Mouse (Mus musculus) myocyte (in vitro differentiated cells): ENCODE data around the gene Socs7. TPM values are rescaled to one million over a fixed set of nuclear protein-coding genes. Genes with fewer than 3 reads are reported as not detected.
A peak's percentile ranks its signal among the peaks of the same experiment; 100 is the strongest.

Experiments used
- H3K27me3 ChIP-seq: one replicate; pipeline ENCODE4 v1.6.1; 2011; ENCODE audit not compliant: control insufficient read depth, insufficient read depth, insufficient read length
- H3K36me3 ChIP-seq: one replicate; pipeline ENCODE4 v1.6.1; 2011; ENCODE audit not compliant: control insufficient read depth, insufficient read depth
- H3K4me2 ChIP-seq: one replicate; pipeline ENCODE4 v1.6.1; 2011; ENCODE audit warnings: low read depth, control low read depth
- H3K4me3 ChIP-seq: one replicate; pipeline ENCODE4 v1.5.1; 2011; ENCODE audit warnings: mild to moderate bottlenecking, control low read depth, moderate library complexity
- H3K79me2 ChIP-seq: one replicate; pipeline ENCODE4 v1.6.1; 2011; ENCODE audit not compliant: control insufficient read depth, insufficient read depth
- H3ac ChIP-seq: one replicate; pipeline ENCODE4 v1.6.1; 2011; ENCODE audit not compliant: control insufficient read depth, insufficient read length
- CEBPB ChIP-seq: IDR thresholded peaks from 2 replicates; pipeline ENCODE4 v1.6.1; 2011; ENCODE audit warnings: mild to moderate bottlenecking, moderate library complexity; ENCODE audit not compliant: poor library complexity, insufficient read depth, severe bottlenecking
- E2F4 ChIP-seq: IDR thresholded peaks from one replicate; pipeline ENCODE4 v1.6.1; 2011; ENCODE audit warnings: mild to moderate bottlenecking, control low read depth, moderate library complexity; ENCODE audit not compliant: insufficient read depth
- MAX ChIP-seq: IDR thresholded peaks from one replicate; pipeline ENCODE4 v1.6.1; 2011; ENCODE audit warnings: low read depth, mild to moderate bottlenecking, control low read depth
- MYOD1 ChIP-seq, 3 experiments: IDR thresholded peaks; one replicate each; pipeline ENCODE4 v1.6.1; 2011; ENCODE audit warnings: control low read depth in 2 of 3, low read depth in 2 of 3, mild to moderate bottlenecking in 2 of 3, moderate library complexity in 1 of 3; ENCODE audit not compliant: insufficient read length in 2 of 3, control insufficient read depth in 1 of 3
- MYOG ChIP-seq, 3 experiments: IDR thresholded peaks; one replicate each; pipeline ENCODE4 v1.6.1; 2011; ENCODE audit warnings: control low read depth in 2 of 3, low read depth in 2 of 3, mild to moderate bottlenecking in 2 of 3; ENCODE audit not compliant: insufficient read length in 2 of 3, control insufficient read depth in 1 of 3, insufficient read depth in 1 of 3
- POLR2A ChIP-seq: IDR thresholded peaks from one replicate; pipeline ENCODE4 v1.6.1; 2011; ENCODE audit warnings: low read depth, mild to moderate bottlenecking, control low read depth, moderate library complexity; ENCODE audit not compliant: insufficient read length
- POLR2AphosphoS2 ChIP-seq: IDR thresholded peaks from one replicate; pipeline ENCODE4 v1.6.1; 2011; ENCODE audit warnings: low read depth, control low read depth; ENCODE audit not compliant: insufficient read length
- REST ChIP-seq: IDR thresholded peaks from one replicate; pipeline ENCODE4 v1.6.1; 2011; ENCODE audit warnings: mild to moderate bottlenecking, control low read depth, moderate library complexity; ENCODE audit not compliant: insufficient read depth, insufficient read length
- SRF ChIP-seq: IDR thresholded peaks from one replicate; pipeline ENCODE4 v1.6.1; 2011; ENCODE audit warnings: low read depth; ENCODE audit not compliant: control insufficient read depth, insufficient read length
- TCF12 ChIP-seq: IDR thresholded peaks from one replicate; pipeline ENCODE4 v1.6.1; 2011; ENCODE audit warnings: mild to moderate bottlenecking, control low read depth; ENCODE audit not compliant: poor library complexity, insufficient read depth, severe bottlenecking
- TCF3 ChIP-seq: IDR thresholded peaks from one replicate; pipeline ENCODE4 v1.6.1; 2011; ENCODE audit warnings: low read depth, control low read depth; ENCODE audit not compliant: insufficient read length
- USF1 ChIP-seq: IDR thresholded peaks from one replicate; pipeline ENCODE4 v1.6.1; 2011; ENCODE audit warnings: low read depth, mild to moderate bottlenecking, control low read depth, moderate library complexity
- polyA plus RNA-seq: library from polyadenylated mRNA; unstranded; fragments of >200 nt; fragmentation: generic; extraction: Trizol; gene quantifications from one replicate; pipeline ENCODE4 v1.2.1, GENCODE M21; 2012; ENCODE audit warnings: missing spikeins

Gene Socs7
- polyA plus RNA-seq, 1 experiment = 19.8 TPM

GRCm38 (mm10) chr11:97441036-97441657 lies 78.8 kb downstream of the Socs7 start:
- Histone ChIP-seq H3K79me2 (peaks cover 55% of the 10 kb centered on the region), H3ac (peak overlapping the region; percentile 58), H3K27me3 (no peaks in the 10 kb centered on the region), H3K4me2 (peak overlapping the region; percentile 75), H3K36me3 (no peaks in the 10 kb centered on the region), H3K4me3 (peak overlapping the region; percentile 29)
- TF ChIP-seq POLR2A (peak; percentile 39), CEBPB (no peak), MYOD1 (IDR thresholded peaks at IDR 0.05; ENCODE audit: control insufficient read depth in 1 of 3, insufficient read length in 2 of 3, low read depth in 2 of 3) (peak in 1 of 3 experiments; percentile 13)

- Histone ChIP-seq H3K36me3 (peaks cover 3% of the 10 kb centered on the region), H3ac (no peak overlapping the region), H3K4me2 (peak overlapping the region; percentile 75), H3K4me3 (peak overlapping the region; percentile 29), H3K79me2 (peaks cover 50% of the 10 kb centered on the region), H3K27me3 (no peaks in the 10 kb centered on the region)
- peak; percentile 22 for TF ChIP-seq TCF12
- TF ChIP-seq MYOD1 (IDR thresholded peaks at IDR 0.05; ENCODE audit: control insufficient read depth in 1 of 3, insufficient read length in 2 of 3, low read depth in 2 of 3) = peak; percentile 56 to 93 (median 64)
- no peak for TF ChIP-seq MAX
- TF ChIP-seq MYOG (IDR thresholded peaks at IDR 0.05; ENCODE audit: control insufficient read depth in 1 of 3, insufficient read depth in 1 of 3, insufficient read length in 2 of 3, low read depth in 2 of 3) = peak; percentile 50 to 91 (median 51)
- no peak for TF ChIP-seq SRF
Measured at GRCm38 (mm10) chr11:97441658-97442125, 79.3 kb downstream of the Socs7 start.

- Histone ChIP-seq H3K79me2 (peaks cover 44% of the 10 kb centered on the region), H3K27me3 (no peaks in the 10 kb centered on the region), H3ac (no peak overlapping the region), H3K4me3 (no peak overlapping the region), H3K4me2 (peak overlapping the region; percentile 75), H3K36me3 (peaks cover 14% of the 10 kb centered on the region)
- TF ChIP-seq MAX (no peak), REST (no peak), CEBPB (no peak), MYOG (IDR thresholded peaks at IDR 0.05; ENCODE audit: control insufficient read depth in 1 of 3, insufficient read depth in 1 of 3, insufficient read length in 2 of 3, low read depth in 2 of 3) (no peak), TCF3 (no peak), TCF12 (no peak), POLR2AphosphoS2 (no peak), MYOD1 (IDR thresholded peaks at IDR 0.05; ENCODE audit: control insufficient read depth in 1 of 3, insufficient read length in 2 of 3, low read depth in 2 of 3) (no peak), USF1 (no peak), POLR2A (no peak), E2F4 (no peak), SRF (no peak)
Measured at GRCm38 (mm10) chr11:97442891-97443675, 80.7 kb downstream of the Socs7 start.

DNA sequence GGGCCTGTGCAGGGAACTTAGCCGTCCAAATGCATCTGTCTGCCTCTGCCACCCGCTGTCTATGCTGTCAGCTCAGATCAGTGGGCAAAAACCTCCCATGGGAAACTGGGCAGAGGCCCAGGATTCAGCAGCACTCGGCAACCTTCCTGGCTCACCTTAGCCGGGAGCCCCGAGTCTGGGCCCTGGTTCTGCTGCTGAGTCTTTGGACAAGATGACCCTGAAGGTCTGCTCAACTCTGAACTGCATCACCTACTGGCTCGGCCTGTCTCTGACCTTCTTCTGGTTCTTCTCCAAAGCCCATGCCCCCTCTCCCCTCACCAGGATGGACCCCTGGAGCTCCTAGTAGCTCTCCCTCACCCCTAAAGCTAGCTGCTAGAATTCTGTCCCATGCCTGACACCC lies 83.2 kb downstream of the Socs7 start:
- no peak for TF ChIP-seq MYOD1 (IDR thresholded peaks at IDR 0.05; ENCODE audit: control insufficient read depth in 1 of 3, insufficient read length in 2 of 3, low read depth in 2 of 3)
- TF ChIP-seq TCF12 = no peak
- TF ChIP-seq CEBPB = no peak
- TF ChIP-seq MYOG (IDR thresholded peaks at IDR 0.05; ENCODE audit: control insufficient read depth in 1 of 3, insufficient read depth in 1 of 3, insufficient read length in 2 of 3, low read depth in 2 of 3) = no peak
- no peak for TF ChIP-seq TCF3
- TF ChIP-seq MAX = no peak
- no peak for TF ChIP-seq E2F4
- TF ChIP-seq SRF = no peak
- no peak for TF ChIP-seq REST
- TF ChIP-seq USF1 = no peak
- TF ChIP-seq POLR2A = no peak
- TF ChIP-seq POLR2AphosphoS2 = no peak
- Histone ChIP-seq H3K4me3 (no peak overlapping the region), H3K4me2 (no peak overlapping the region), H3K27me3 (no peaks in the 10 kb centered on the region), H3K36me3 (peaks cover 20% of the 10 kb centered on the region), H3K79me2 (peaks cover 26% of the 10 kb centered on the region), H3ac (no peak overlapping the region)
